Mouse (Mus musculus) retina, embryonic 14.5 days (tissue): Measurements from ENCODE around the gene Zdhhc5.

ENCODE experiments used
- DNase-seq: peaks from one replicate; pipeline ENCODE4 v3.0.0-alpha.2; 2015; ENCODE audit warnings: low spot score

Gene Zdhhc5

GRCm38 (mm10) chr2:84647051-84647568, 67.9 kb downstream of the Zdhhc5 start:
- DNase-seq = no peak

- DNase-seq = no peak
Measured at GRCm38 (mm10) chr2:84646138-84646537, 68.8 kb downstream of the Zdhhc5 start.

GRCm38 (mm10) chr2:84640833-84641232, 74.1 kb downstream of the Zdhhc5 start:
- no peak for DNase-seq

- DNase-seq = no peak
Measured at GRCm38 (mm10) chr2:84638428-84639220, 76.4 kb downstream of the Zdhhc5 start.
